Mouse (Mus musculus): ENCODE data around the gene Pilrb1. TPM values are rescaled to one million over a fixed set of nuclear protein-coding genes. Genes with fewer than 3 reads are reported as not detected.
"Not testable (repeated sequence)": the region's sequence is repeated elsewhere in the genome, so short reads cannot be mapped to it uniquely, and the experiment has no call there.

Pilrb1 gene
- 0.20 TPM in 1 of 2 replicates, not detected in the other for polyA plus RNA-seq (2012; rRNA removed)

- DNase-seq (ENCODE audit: extremely low spot score in 1 of 2, low spot score in 1 of 2): not testable (repeated sequence)
Observed at GRCm38 (mm10) chr5:137857960-137858710, at the start of gene Pilrb1. Pilrb1 (minus strand) TSS chr5:137858106.

GRCm38 (mm10) chr5:137897812-137898211, 39.9 kb upstream of the Pilrb1 start:
- DNase-seq (ENCODE audit: extremely low spot score in 1 of 2, low spot score in 1 of 2): no peak

- DNase-seq (ENCODE audit: extremely low spot score in 1 of 2, low spot score in 1 of 2): no peak
Observed at GRCm38 (mm10) chr5:137892954-137893353, 35.0 kb upstream of the Pilrb1 start.

GRCm38 (mm10) chr5:137887666-137888065, 29.8 kb upstream of the Pilrb1 start:
- no peak for DNase-seq (ENCODE audit: extremely low spot score in 1 of 2, low spot score in 1 of 2)

GRCm38 (mm10) chr5:137885894-137886293, 28.0 kb upstream of the Pilrb1 start:
- peak; percentile 3 to 78 for DNase-seq (ENCODE audit: extremely low spot score in 1 of 2, low spot score in 1 of 2)

GRCm38 (mm10) chr5:137883345-137883744, 25.4 kb upstream of the Pilrb1 start:
- no peak for DNase-seq (ENCODE audit: extremely low spot score in 1 of 2, low spot score in 1 of 2)

- DNase-seq (ENCODE audit: extremely low spot score in 1 of 2, low spot score in 1 of 2): no peak
Observed at GRCm38 (mm10) chr5:137882922-137883321, 25.0 kb upstream of the Pilrb1 start.

GRCm38 (mm10) chr5:137877860-137878259, 20.0 kb upstream of the Pilrb1 start:
- DNase-seq (ENCODE audit: extremely low spot score in 1 of 2, low spot score in 1 of 2): peak in 1 of 2 experiments; percentile 25

- DNase-seq (ENCODE audit: extremely low spot score in 1 of 2, low spot score in 1 of 2): no peak
Observed at GRCm38 (mm10) chr5:137875054-137875453, 17.1 kb upstream of the Pilrb1 start.

GRCm38 (mm10) chr5:137872381-137872702, 14.4 kb upstream of the Pilrb1 start:
- DNase-seq (ENCODE audit: extremely low spot score in 1 of 2, low spot score in 1 of 2): not testable (repeated sequence)

GRCm38 (mm10) chr5:137871644-137872380, 13.9 kb upstream of the Pilrb1 start, which contains the start of gene Pilrb2:
Pilrb2 (minus strand) TSS chr5:137871815.
- DNase-seq (ENCODE audit: extremely low spot score in 1 of 2, low spot score in 1 of 2): not testable (repeated sequence)

GRCm38 (mm10) chr5:137868600-137868999, 10.7 kb upstream of the Pilrb1 start:
- not testable (repeated sequence) for DNase-seq (ENCODE audit: extremely low spot score in 1 of 2, low spot score in 1 of 2)

- DNase-seq (ENCODE audit: extremely low spot score in 1 of 2, low spot score in 1 of 2): not testable (repeated sequence)
Observed at GRCm38 (mm10) chr5:137864008-137864407, 6.1 kb upstream of the Pilrb1 start.

- DNase-seq (ENCODE audit: extremely low spot score in 1 of 2, low spot score in 1 of 2): not testable (repeated sequence)
Observed at GRCm38 (mm10) chr5:137856870-137857269, 1.0 kb downstream of the Pilrb1 start.

GRCm38 (mm10) chr5:137854907-137855306, 3.0 kb downstream of the Pilrb1 start:
- DNase-seq (ENCODE audit: extremely low spot score in 1 of 2, low spot score in 1 of 2): not testable (repeated sequence)

- DNase-seq (ENCODE audit: extremely low spot score in 1 of 2, low spot score in 1 of 2): not testable (repeated sequence)
Observed at GRCm38 (mm10) chr5:137850313-137850712, 7.6 kb downstream of the Pilrb1 start.

- DNase-seq (ENCODE audit: extremely low spot score in 1 of 2, low spot score in 1 of 2): not testable (repeated sequence)
Observed at GRCm38 (mm10) chr5:137837110-137837509, 20.8 kb downstream of the Pilrb1 start.

- no peak for DNase-seq (ENCODE audit: extremely low spot score in 1 of 2, low spot score in 1 of 2)
Observed at GRCm38 (mm10) chr5:137836611-137837010, 21.3 kb downstream of the Pilrb1 start.

GRCm38 (mm10) chr5:137835966-137836520, 21.9 kb downstream of the Pilrb1 start, which contains the start of gene Pilra:
Pilra (minus strand) TSS chr5:137836281.
- not testable (repeated sequence) for DNase-seq (ENCODE audit: extremely low spot score in 1 of 2, low spot score in 1 of 2)

GRCm38 (mm10) chr5:137833500-137833899, 24.4 kb downstream of the Pilrb1 start:
- DNase-seq (ENCODE audit: extremely low spot score in 1 of 2, low spot score in 1 of 2): no peak

- no peak for DNase-seq (ENCODE audit: extremely low spot score in 1 of 2, low spot score in 1 of 2)
Observed at GRCm38 (mm10) chr5:137831506-137831905, 26.4 kb downstream of the Pilrb1 start.

Measured in frontal cortex, adult 2 months (tissue).